Mouse (Mus musculus): ENCODE measurements around the gene Hrasls5.

DNA sequence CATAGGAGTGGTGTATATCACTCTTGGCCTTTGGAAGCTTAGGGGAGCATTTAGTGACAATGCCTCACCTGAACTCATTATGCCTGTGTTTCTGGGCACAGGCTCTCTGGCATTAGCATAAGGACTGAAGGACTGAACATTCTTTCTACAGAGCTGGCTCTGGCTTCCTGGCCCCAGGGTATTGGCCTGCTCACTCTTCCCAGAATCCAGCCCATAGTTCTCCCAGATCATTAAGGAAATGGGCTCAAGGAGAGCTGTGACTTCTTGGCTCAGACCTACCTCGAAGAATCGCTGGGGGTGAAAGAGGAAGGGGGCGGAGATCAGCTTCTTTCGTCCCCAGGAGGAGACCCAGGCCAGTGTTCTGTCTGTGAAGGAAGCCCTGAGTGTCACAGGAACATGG lies 13.9 kb upstream of the Hrasls5 start:
- TF ChIP-seq CTCF (IDR thresholded peaks at IDR 0.05; ENCODE audit: low read depth, low read length) (no peak), TAL1 (conservative IDR thresholded peaks at IDR 0.05; ENCODE audit: low read depth, low read length) (no peak), GATA1 (IDR thresholded peaks at IDR 0.05; ENCODE audit: borderline replicate concordance, low read length) (no peak)

All from G1E (cell line).